Mouse (Mus musculus) lung, embryonic 14.5 days (tissue): ENCODE measurements around the gene Tpra1. TPM values are rescaled to one million over a fixed set of nuclear protein-coding genes. Genes with fewer than 3 reads are reported as not detected.

Experiments
- ATAC-seq: fragments of 200-750 bp; cut with Nextera tagmentation; 2 replicates; pipeline ENCODE4 v1.8.0; 2017; ENCODE audit warnings: mild to moderate bottlenecking, moderate TSS enrichment, moderate library complexity; ENCODE audit not compliant: insufficient read depth
- DNase-seq: peaks from one replicate; pipeline ENCODE4 v3.0.0-alpha.2; 2015
- H3K27ac ChIP-seq: fragments of 300-500 bp; sonication (generic); 2 replicates; pipeline ENCODE4 v1.5.1; 2014; ENCODE audit warnings: low read depth, mild to moderate bottlenecking, moderate library complexity
- H3K27me3 ChIP-seq: fragments of 300-500 bp; sonication (generic); 2 replicates; pipeline ENCODE4 v1.6.1; 2014; ENCODE audit warnings: low read length, control low read depth; ENCODE audit not compliant: insufficient read depth
- H3K36me3 ChIP-seq: fragments of 300-500 bp; sonication (generic); 2 replicates; pipeline ENCODE4 v1.6.1; 2014; ENCODE audit warnings: control low read depth; ENCODE audit not compliant: insufficient read depth
- H3K4me1 ChIP-seq: fragments of 300-500 bp; sonication (generic); 2 replicates; pipeline ENCODE4 v1.6.1; 2014; ENCODE audit warnings: antibody characterized with exemption, control low read depth; ENCODE audit not compliant: insufficient read depth
- H3K4me2 ChIP-seq: fragments of 300-500 bp; sonication (generic); 2 replicates; pipeline ENCODE4 v1.6.1; 2014; ENCODE audit warnings: mild to moderate bottlenecking
- H3K4me3 ChIP-seq: fragments of 300-500 bp; sonication (generic); 2 replicates; pipeline ENCODE4 v1.5.1; 2014; ENCODE audit warnings: low read depth, low read length
- H3K9ac ChIP-seq: fragments of 300-500 bp; sonication (generic); 2 replicates; pipeline ENCODE4 v1.6.1; 2014
- H3K9me3 ChIP-seq: fragments of 300-500 bp; sonication (generic); 2 replicates; pipeline ENCODE4 v1.6.1; 2016; ENCODE audit warnings: low read depth, low read length, control low read depth
- CTCF ChIP-seq: IDR thresholded peaks from 2 replicates; pipeline ENCODE4 v1.5.1; 2016; ENCODE audit warnings: antibody characterized with exemption, low read depth
- WGBS: fragments of 180-500 bp; shearing (Covaris S2); extraction: QIAGEN DNeasy Blood & Tissue Kit; methylation state at CpG from one replicate; pipeline ENCODE4 v1.1.7; 2014; 5-methylcytosine and 5-hydroxymethylcytosine counted together
- polyA plus RNA-seq: library from polyadenylated mRNA; unstranded; fragments of >200 nt; fragmentation: Nextera tagmentation; extraction: Ambion mirVana; gene quantifications from 2 replicates; pipeline ENCODE4 v1.2.1, GENCODE M21; 2014

The Tpra1 gene
- 49.4 and 53.6 TPM in 2 replicates for polyA plus RNA-seq

DNA sequence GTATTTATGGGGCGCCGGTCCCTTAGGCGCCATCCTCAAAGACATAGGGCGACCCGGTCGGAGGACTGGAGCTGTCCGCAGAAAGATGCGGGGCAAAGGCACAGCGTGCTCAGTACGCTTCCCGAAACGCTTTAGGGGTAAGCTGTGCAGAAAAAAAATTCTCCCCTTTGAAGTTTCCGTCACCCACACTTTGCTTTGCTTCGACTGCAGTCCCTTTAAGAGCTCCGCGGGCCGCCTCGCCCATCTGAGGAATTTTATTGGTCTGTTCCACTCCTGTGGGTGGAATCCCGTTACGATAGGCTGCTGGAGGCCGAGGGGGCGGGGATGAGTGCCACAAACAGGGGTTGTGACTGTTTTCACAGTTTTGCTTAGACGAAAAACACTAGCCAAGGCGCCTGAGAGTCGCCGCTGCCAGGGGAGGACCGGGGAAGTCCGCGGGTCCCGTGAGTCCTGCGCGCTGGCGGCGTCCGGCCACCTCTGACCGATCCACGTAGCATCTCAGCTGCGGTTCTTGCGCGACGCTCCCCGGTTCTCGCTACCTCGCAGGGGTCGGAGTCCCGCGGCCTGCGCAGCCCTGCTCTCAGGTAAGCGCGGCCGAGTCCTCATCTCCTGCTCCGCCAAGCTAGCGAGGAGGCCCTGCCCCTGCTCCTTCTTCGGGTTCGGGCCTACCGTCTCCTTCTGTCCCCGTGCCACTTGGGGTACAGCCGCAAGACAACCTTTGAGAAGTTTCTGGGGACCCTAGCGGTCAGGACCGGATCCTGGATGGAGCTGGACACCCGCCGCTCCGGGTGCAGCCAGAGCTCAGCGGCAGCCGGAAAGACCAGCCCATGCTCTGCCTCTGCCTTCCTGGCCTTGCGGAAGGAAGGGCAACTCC is at the start of gene Tpra1:
Gene Tpra1, plus strand, starts transcription at position 305 of the 874 bp plus-strand sequence.
- under 1% methylated on average over 66 of the region's 66 CpGs for WGBS
- H3K9ac ChIP-seq = peak within 1 kb of the TSS; percentile 81
- peak; percentile 42; the same call in 1 of the 2 replicates for TF ChIP-seq CTCF
- ATAC-seq = peak; percentile 86
- H3K27ac ChIP-seq = peak within 1 kb of the TSS; percentile 93
- peak within 1 kb of the TSS; percentile 89 for H3K4me2 ChIP-seq
- peaks cover 1% of the 10 kb centered on the region; the same call in 1 of the 2 replicates for H3K36me3 ChIP-seq
- no peaks in the 10 kb centered on the region for H3K9me3 ChIP-seq
- peak within 1 kb of the TSS; percentile 69 for H3K4me3 ChIP-seq
- peak; percentile 98 for DNase-seq
- H3K27me3 ChIP-seq = no peaks in the 10 kb centered on the region
- peaks cover 15% of the 10 kb centered on the region for H3K4me1 ChIP-seq

DNA sequence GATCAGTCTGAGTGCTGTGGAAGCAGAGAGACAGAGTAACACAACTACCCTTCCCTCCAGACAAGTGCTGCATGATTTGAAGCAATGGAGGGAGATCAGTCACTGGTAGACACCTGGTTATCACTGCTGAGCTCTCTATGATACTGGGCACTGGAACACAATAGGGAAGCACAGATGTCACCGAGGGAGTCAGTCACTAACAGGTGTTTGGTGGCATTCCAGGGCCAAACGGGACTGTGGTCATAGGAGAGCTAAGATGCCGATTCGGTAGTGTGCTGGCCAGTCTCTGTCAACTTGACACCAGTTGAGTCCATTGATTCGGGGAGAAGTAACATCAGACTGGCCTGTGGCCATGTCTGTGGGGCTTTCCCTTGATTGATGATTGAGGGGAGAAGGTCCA is 47.5 kb upstream of the Tpra1 start:
- Histone ChIP-seq H3K4me3 (no peak overlapping the region), H3K36me3 (no peaks in the 10 kb centered on the region), H3K4me1 (no peaks in the 10 kb centered on the region), H3K27ac (no peak overlapping the region), H3K9ac (no peak overlapping the region), H3K9me3 (no peaks in the 10 kb centered on the region), H3K27me3 (no peaks in the 10 kb centered on the region), H3K4me2 (no peak overlapping the region)
- TF ChIP-seq CTCF = no peak
- DNase-seq (no peak), ATAC-seq (no peak)
- 70% methylated on average over 5 of the region's 5 CpGs for WGBS

- ATAC-seq = peak; percentile 29
- Histone ChIP-seq H3K9me3 (no peaks in the 10 kb centered on the region), H3K4me2 (no peak overlapping the region), H3K4me1 (no peaks in the 10 kb centered on the region), H3K27me3 (no peaks in the 10 kb centered on the region), H3K9ac (no peak overlapping the region), H3K27ac (no peak overlapping the region), H3K36me3 (no peaks in the 10 kb centered on the region), H3K4me3 (no peak overlapping the region)
- WGBS = 21% methylated on average over 5 of the region's 5 CpGs
- TF ChIP-seq CTCF = peak; percentile 83
- DNase-seq = peak; percentile 93
These were observed 46.4 kb upstream of the Tpra1 start for GRCm38 (mm10) chr6:88855636-88856035.

- Histone ChIP-seq H3K36me3 (no peaks in the 10 kb centered on the region), H3K4me3 (no peak overlapping the region), H3K4me2 (no peak overlapping the region), H3K27ac (no peak overlapping the region), H3K27me3 (no peaks in the 10 kb centered on the region), H3K9me3 (no peaks in the 10 kb centered on the region), H3K9ac (no peak overlapping the region), H3K4me1 (no peaks in the 10 kb centered on the region)
- DNase-seq (peak; percentile 32), ATAC-seq (no peak)
- 0 out of 2 replicates have a peak, but pooled peaks have one; percentile 12 for TF ChIP-seq CTCF
- WGBS = 35% methylated on average over 9 of the region's 9 CpGs
These were observed 44.8 kb upstream of the Tpra1 start for GRCm38 (mm10) chr6:88857249-88857648.

- ATAC-seq (no peak), DNase-seq (no peak)
- no peaks in the 10 kb centered on the region for H3K4me1 ChIP-seq
- WGBS = 78% methylated on average over 6 of the region's 6 CpGs
- H3K4me3 ChIP-seq = no peak overlapping the region
- no peak for TF ChIP-seq CTCF
- H3K9ac ChIP-seq = no peak overlapping the region
- H3K27ac ChIP-seq = no peak overlapping the region
- H3K9me3 ChIP-seq = no peaks in the 10 kb centered on the region
- no peak overlapping the region for H3K4me2 ChIP-seq
- H3K27me3 ChIP-seq = no peaks in the 10 kb centered on the region
- H3K36me3 ChIP-seq = peaks cover 1% of the 10 kb centered on the region; the same call in 1 of the 2 replicates
These were observed 44.2 kb upstream of the Tpra1 start for GRCm38 (mm10) chr6:88857830-88858229.

GRCm38 (mm10) chr6:88858341-88858740 is 43.7 kb upstream of the Tpra1 start:
- Histone ChIP-seq H3K4me1 (no peaks in the 10 kb centered on the region), H3K9ac (no peak overlapping the region), H3K36me3 (peaks cover 6% of the 10 kb centered on the region; the same call in 1 of the 2 replicates), H3K9me3 (no peaks in the 10 kb centered on the region), H3K4me2 (no peak overlapping the region), H3K4me3 (no peak overlapping the region), H3K27me3 (no peaks in the 10 kb centered on the region), H3K27ac (no peak overlapping the region)
- no peak for DNase-seq
- TF ChIP-seq CTCF = no peak
- ATAC-seq = no peak
- WGBS = 74% methylated on average over 7 of the region's 7 CpGs

GRCm38 (mm10) chr6:88860914-88861313 is 41.1 kb upstream of the Tpra1 start:
- Histone ChIP-seq H3K4me1 (no peaks in the 10 kb centered on the region), H3K9me3 (no peaks in the 10 kb centered on the region), H3K27ac (no peak overlapping the region), H3K9ac (no peak overlapping the region), H3K4me3 (no peak overlapping the region), H3K27me3 (no peaks in the 10 kb centered on the region), H3K4me2 (no peak overlapping the region), H3K36me3 (peaks cover 16% of the 10 kb centered on the region)
- TF ChIP-seq CTCF = peak; percentile 76
- no peak for ATAC-seq
- 12% methylated on average over 2 of the region's 2 CpGs for WGBS
- peak; percentile 80 for DNase-seq
